Mouse (Mus musculus): ENCODE measurements around the gene Noc3l.

- no peak for TF ChIP-seq TCF12 (IDR thresholded peaks at IDR 0.05; ENCODE audit: low read depth, low read length)
- TF ChIP-seq CTCF (IDR thresholded peaks at IDR 0.05 in 2 of 3, conservative IDR thresholded peaks at IDR 0.05 in 1 of 3; ENCODE audit: control insufficient read depth in 1 of 3, insufficient read depth in 1 of 3, low read depth in 2 of 3, low read length in 3 of 3, poor library complexity in 1 of 3, severe bottlenecking in 1 of 3): no peak
- no peak for TF ChIP-seq MAX (IDR thresholded peaks at IDR 0.05; ENCODE audit: low read length)
- no peak for TF ChIP-seq RAD21 (IDR thresholded peaks at IDR 0.05; ENCODE audit: low read depth, low read length)
- TF ChIP-seq CHD2 (IDR thresholded peaks at IDR 0.05; ENCODE audit: low read length): no peak
- TF ChIP-seq EP300 (IDR thresholded peaks at IDR 0.05; ENCODE audit: low read depth in 1 of 2, low read length in 2 of 2): no peak
- no peak for TF ChIP-seq POLR2A (IDR thresholded peaks at IDR 0.05; ENCODE audit: control insufficient read depth in 1 of 2, insufficient read depth in 1 of 2, low read depth in 1 of 2, low read length in 2 of 2, poor library complexity in 1 of 2)
Measured at GRCm38 (mm10) chr19:38837171-38837641, 18.2 kb upstream of the Noc3l start.
